Comparison of ENCODE assay signal across 9 mouse cellular contexts in the genomic region with DNA sequence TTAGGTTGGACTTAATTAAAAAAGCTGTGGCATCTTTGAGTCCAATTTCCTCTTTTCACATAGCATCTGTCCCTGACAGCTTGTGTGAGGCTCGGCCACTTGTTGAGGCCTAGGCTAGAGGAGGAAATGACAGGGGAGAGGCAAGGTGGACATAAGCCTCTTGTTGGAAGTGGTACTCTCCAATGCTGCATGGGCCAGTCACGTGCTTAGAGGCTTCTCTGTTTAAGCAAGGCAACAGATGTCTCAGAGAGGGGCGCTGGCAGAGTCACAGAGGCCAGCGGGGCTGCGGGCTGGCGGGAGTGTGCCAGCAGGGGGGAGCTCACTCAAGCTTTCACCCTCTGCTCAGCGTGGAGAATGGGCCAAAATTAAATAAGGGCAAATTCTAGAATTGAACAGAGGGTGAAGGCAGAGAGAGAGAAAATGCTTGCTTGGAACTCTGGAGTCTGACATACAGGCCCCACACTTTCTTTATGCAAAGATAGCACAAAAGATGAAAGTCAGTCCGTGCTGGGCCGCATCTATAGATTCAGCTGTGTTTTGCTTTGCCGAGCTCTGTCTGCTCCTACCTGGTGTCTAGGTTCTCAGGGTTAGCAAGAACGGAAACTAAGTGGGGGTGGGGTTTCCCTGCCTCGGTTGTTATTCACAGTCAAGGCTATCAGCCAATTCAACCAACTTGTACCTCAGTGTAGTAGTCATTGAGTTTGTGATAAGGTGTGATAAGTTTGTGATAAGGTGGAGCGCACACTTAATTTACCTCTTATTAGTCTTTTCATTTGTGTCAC.
DNase-seq lines count a peak whose midpoint lies in the region; ATAC-seq and TF ChIP-seq lines count a peak whose summit lies in the region.
"Had no signal": no experiment of that assay in that cellular context is flagged by ENCODE, and none has a peak within 500 bp of the region (broad histone marks: within the 10 kb centered on the region; RNA-seq: fewer than 3 reads in every experiment).

No protein-coding gene starts in this region.

- H3K9me3 ChIP-seq in forebrain, embryonic 12.5 days = no peaks in the 10 kb centered on the region
- no peaks in the 10 kb centered on the region for H3K9me3 ChIP-seq in limb, embryonic 10.5 days (replicated peaks)
- no peaks in the 10 kb centered on the region for H3K9me3 ChIP-seq in heart, embryonic 12.5 days (replicated peaks)
- H3K9me3 ChIP-seq: limb, embryonic 13.5 days had no signal

- no peaks in the 10 kb centered on the region for H3K27me3 ChIP-seq in forebrain, embryonic 12.5 days
- no peaks in the 10 kb centered on the region for H3K27me3 ChIP-seq in limb, embryonic 10.5 days (ENCODE audit: low read depth, poor library complexity, severe bottlenecking)
- H3K27me3 ChIP-seq in heart, embryonic 12.5 days (replicated peaks) = no peaks in the 10 kb centered on the region
- H3K27me3 ChIP-seq: limb, embryonic 13.5 days had no signal

- peak overlapping the region; percentile 63 for H3K27ac ChIP-seq in forebrain, embryonic 12.5 days
- peak overlapping the region; percentile 59; the same call in 1 of the 2 replicates for H3K27ac ChIP-seq in limb, embryonic 10.5 days
- H3K27ac ChIP-seq in heart, embryonic 12.5 days (ENCODE audit: poor library complexity, severe bottlenecking) = no peak overlapping the region
- H3K27ac ChIP-seq: limb, embryonic 13.5 days had no signal

- no peaks in the 10 kb centered on the region for H3K36me3 ChIP-seq in forebrain, embryonic 12.5 days (replicated peaks)
- H3K36me3 ChIP-seq in limb, embryonic 10.5 days = no peaks in the 10 kb centered on the region
- H3K36me3 ChIP-seq in heart, embryonic 12.5 days = no peaks in the 10 kb centered on the region
- H3K36me3 ChIP-seq: limb, embryonic 13.5 days had no signal

- no peak for TF ChIP-seq CTCF in lung, adult 2 months (IDR thresholded peaks at IDR 0.05; ENCODE audit: insufficient read depth, low read length)

- TF ChIP-seq POLR2A in lung, adult 2 months (IDR thresholded peaks at IDR 0.05; ENCODE audit: borderline replicate concordance, extremely low read depth, low read depth, low read length) = no peak

- 24% methylated on average over 13 of the region's 13 CpGs for WGBS in forebrain, embryonic 12.5 days
- 37% methylated on average over 13 of the region's 13 CpGs for WGBS in limb, embryonic 10.5 days
- WGBS in lung, adult 2 months = 53% methylated on average over 13 of the region's 13 CpGs
- 22% methylated on average over 13 of the region's 13 CpGs for WGBS in heart, embryonic 12.5 days

- no peak overlapping the region for H3K9ac ChIP-seq in forebrain, embryonic 12.5 days
- H3K9ac ChIP-seq in heart, embryonic 12.5 days = no peak overlapping the region
- H3K9ac ChIP-seq: limb, embryonic 13.5 days had no signal

- peak; percentile 85 for ATAC-seq in activated CD4-positive, CD25-positive, alpha-beta regulatory T cell, adult 4 months
- peak; percentile 83 for ATAC-seq in forebrain, embryonic 12.5 days (ENCODE audit: low FRiP score)
- ATAC-seq in heart, embryonic 12.5 days (ENCODE audit: insufficient number of reproducible peaks, low FRiP score) = no peak

- peak; percentile 11 for DNase-seq in adrenal gland, postnatal 25 days
- no peak for DNase-seq in adrenal gland, adult 2 months
- no peak for DNase-seq in limb, embryonic 10.5 days (ENCODE audit: low spot score)
- peak; percentile 39 for DNase-seq in thymus, postnatal 25 days
- no peak for DNase-seq in lung, adult 2 months

- H3K4me3 ChIP-seq in forebrain, embryonic 12.5 days (replicated peaks) = no peak overlapping the region
- no peak overlapping the region for H3K4me3 ChIP-seq in limb, embryonic 10.5 days
- H3K4me3 ChIP-seq in lung, adult 2 months (replicated peaks; ENCODE audit: extremely low read depth, low read depth, low read length) = no peak overlapping the region
- H3K4me3 ChIP-seq in heart, embryonic 12.5 days = no peak overlapping the region
- H3K4me3 ChIP-seq: limb, embryonic 13.5 days had no signal

- H3K4me1 ChIP-seq in forebrain, embryonic 12.5 days = peaks cover 16% of the 10 kb centered on the region
- peaks cover 14% of the 10 kb centered on the region for H3K4me1 ChIP-seq in limb, embryonic 10.5 days
- H3K4me1 ChIP-seq in lung, adult 2 months (ENCODE audit: control insufficient read depth, insufficient read depth, low read length) = peaks cover 3% of the 10 kb centered on the region
- peaks cover 7% of the 10 kb centered on the region for H3K4me1 ChIP-seq in heart, embryonic 12.5 days (replicated peaks)

- H3K4me2 ChIP-seq in forebrain, embryonic 12.5 days = no peak overlapping the region
- H3K4me2 ChIP-seq in heart, embryonic 12.5 days = no peak overlapping the region
- H3K4me2 ChIP-seq: limb, embryonic 13.5 days had no signal

Comparison
In these comparisons a context has a peak if more than half of its experiments do, and no peak if none do; other contexts are left out.
1. DNase-seq: peak in adrenal gland, postnatal 25 days (single experiment) and thymus, postnatal 25 days (single experiment); none in adrenal gland, adult 2 months (single experiment), limb, embryonic 10.5 days (single experiment) and lung, adult 2 months (single experiment).